10 mouse cellular contexts compared by ENCODE assay signal in genomic region chr15:78960088-78960487, GRCm38 (mm10). TPM values are rescaled to one million over a fixed set of nuclear protein-coding genes. Genes with fewer than 3 reads are reported as not detected.
A peak's percentile ranks its signal among the peaks of the same experiment; 100 is the strongest.
DNase-seq lines count a peak whose midpoint lies in the region; ATAC-seq and TF ChIP-seq lines count a peak whose summit lies in the region.
"Had no signal": no experiment of that assay in that cellular context is flagged by ENCODE, and none has a peak within 500 bp of the region (broad histone marks: within the 10 kb centered on the region; RNA-seq: fewer than 3 reads in every experiment).

No protein-coding gene starts in this region.

- H3K27me3 ChIP-seq in hindbrain, embryonic 11.5 days (ENCODE audit: control insufficient read depth, insufficient read depth, low read length) = no peaks in the 10 kb centered on the region
- H3K27me3 ChIP-seq: forebrain, embryonic 15.5 days; kidney, embryonic 15.5 days had no signal

- no peaks in the 10 kb centered on the region for H3K4me1 ChIP-seq in hindbrain, embryonic 11.5 days (replicated peaks; ENCODE audit: control insufficient read depth, insufficient read depth, low read length)
- H3K4me1 ChIP-seq: forebrain, embryonic 15.5 days had no signal

- ATAC-seq in hindbrain, embryonic 11.5 days (ENCODE audit: low FRiP score) = no peak
- ATAC-seq: forebrain, embryonic 15.5 days had no signal

- TF ChIP-seq CTCF in left cerebral cortex, adult 2 months (IDR thresholded peaks at IDR 0.05) = no peak

- H3K4me3 ChIP-seq in hindbrain, embryonic 11.5 days (ENCODE audit: low read depth, low read length) = no peak overlapping the region
- H3K4me3 ChIP-seq in left cerebral cortex, adult 2 months = no peak overlapping the region
- H3K4me3 ChIP-seq: forebrain, embryonic 15.5 days; kidney, embryonic 15.5 days had no signal

- intact Hi-C loops in heart, postnatal 36 days (cut with DNase I) = no loop called here
- intact Hi-C loops in left cerebral cortex, postnatal 4 days (cut with DNase I) = no loop called here
- intact Hi-C loops in left cerebral cortex, adult 2 months (cut with DNase I) = no loop called here

- H3K4me2 ChIP-seq in hindbrain, embryonic 11.5 days (replicated peaks; ENCODE audit: low read depth, low read length) = no peak overlapping the region
- H3K4me2 ChIP-seq: forebrain, embryonic 15.5 days; kidney, embryonic 15.5 days had no signal

- H3K9ac ChIP-seq in hindbrain, embryonic 11.5 days (ENCODE audit: low read depth, low read length) = no peak overlapping the region
- H3K9ac ChIP-seq: forebrain, embryonic 15.5 days; kidney, embryonic 15.5 days; liver, embryonic 14.5 days had no signal

- WGBS in hindbrain, embryonic 11.5 days = 83% methylated on average over 4 of the region's 4 CpGs

- peak; percentile 34 for DNase-seq in ovary, postnatal 36 days (ENCODE audit: low spot score)
- DNase-seq in ovary, postnatal 10 days (ENCODE audit: low spot score) = no peak
- peak; percentile 74 for DNase-seq in adrenal gland, postnatal 25 days
- DNase-seq in heart, postnatal 36 days = peak; percentile 58 to 64
- no peak for DNase-seq in hindbrain, embryonic 11.5 days (ENCODE audit: low spot score)
- DNase-seq in left cerebral cortex, postnatal 4 days = no peak
- DNase-seq in left cerebral cortex, adult 2 months (ENCODE audit: extremely low spot score in 1 of 2, low spot score in 2 of 2) = no peak

- H3K9me3 ChIP-seq in hindbrain, embryonic 11.5 days (ENCODE audit: control insufficient read depth, low read length) = no peaks in the 10 kb centered on the region
- H3K9me3 ChIP-seq: forebrain, embryonic 15.5 days; kidney, embryonic 15.5 days had no signal

- H3K27ac ChIP-seq in hindbrain, embryonic 11.5 days (ENCODE audit: low read depth, low read length) = no peak overlapping the region
- no peak overlapping the region for H3K27ac ChIP-seq in left cerebral cortex, adult 2 months
- H3K27ac ChIP-seq: forebrain, embryonic 15.5 days; kidney, embryonic 15.5 days; liver, embryonic 14.5 days had no signal

- H3K36me3 ChIP-seq in hindbrain, embryonic 11.5 days (ENCODE audit: control insufficient read depth, insufficient read depth, low read length) = 0 out of 2 replicates have a peak, but pooled peaks cover 5% of the 10 kb centered on the region

RNA-seq across cellular contexts. Expression of gene Triobp, which starts 12.6 kb away (rescaled TPM):
- 113 and 114 TPM in 2 replicates for total RNA-seq in adrenal gland, postnatal 25 days (2021)
- total RNA-seq in heart, postnatal 36 days (2021) = 10 to 100 TPM; 36.7 to 40.3 TPM
- 38.1 and 45.4 TPM in 2 replicates for polyA plus RNA-seq in hindbrain, embryonic 11.5 days (2014; fragmentation: Nextera tagmentation; extraction: Ambion mirVana)
- total RNA-seq in left cerebral cortex, postnatal 4 days (2021) = 100 to 1,000 TPM in 1 of 2 experiments, 10 to 100 TPM in 1; 98.7 to 106 TPM
- total RNA-seq in left cerebral cortex, adult 2 months (2021) = 10 to 100 TPM; 11.8 to 12.7 TPM

RNA-seq across cellular contexts. Expression of gene Nol12, which starts 25.4 kb away (rescaled TPM):
- 42.7 and 44.0 TPM in 2 replicates for total RNA-seq in adrenal gland, postnatal 25 days (2021)
- total RNA-seq in heart, postnatal 36 days (2021) = 10 to 100 TPM; 14.2 to 16.2 TPM
- 61.1 and 64.4 TPM in 2 replicates for polyA plus RNA-seq in hindbrain, embryonic 11.5 days (2014; fragmentation: Nextera tagmentation; extraction: Ambion mirVana)
- 10 to 100 TPM; 46.5 to 47.8 TPM for total RNA-seq in left cerebral cortex, postnatal 4 days (2021)
- 10 to 100 TPM; 36.2 to 38.8 TPM for total RNA-seq in left cerebral cortex, adult 2 months (2021)

RNA-seq across cellular contexts. Expression of gene Lgals1, which starts 33.6 kb away (rescaled TPM):
- total RNA-seq in adrenal gland, postnatal 25 days (2021) = 273 and 304 TPM in 2 replicates
- 100 to 1,000 TPM; 180 to 208 TPM for total RNA-seq in heart, postnatal 36 days (2021)
- polyA plus RNA-seq in hindbrain, embryonic 11.5 days (2014; fragmentation: Nextera tagmentation; extraction: Ambion mirVana) = 390 and 438 TPM in 2 replicates
- total RNA-seq in left cerebral cortex, postnatal 4 days (2021) = 10 to 100 TPM; 25.2 to 29.4 TPM
- total RNA-seq in left cerebral cortex, adult 2 months (2021) = 10 to 100 TPM; 19.8 to 20.4 TPM

RNA-seq across cellular contexts. Expression of gene Pdxp, which starts 46.4 kb away (rescaled TPM):
- 5.0 and 6.0 TPM in 2 replicates for total RNA-seq in adrenal gland, postnatal 25 days (2021)
- total RNA-seq in heart, postnatal 36 days (2021) = under 1 TPM; 0.60 to 0.78 TPM
- polyA plus RNA-seq in hindbrain, embryonic 11.5 days (2014; fragmentation: Nextera tagmentation; extraction: Ambion mirVana) = 34.8 and 35.2 TPM in 2 replicates
- total RNA-seq in left cerebral cortex, postnatal 4 days (2021) = 100 to 1,000 TPM; 107 to 117 TPM
- total RNA-seq in left cerebral cortex, adult 2 months (2021) = 100 to 1,000 TPM; 165 to 171 TPM

Comparison
In these comparisons a context has a peak if more than half of its experiments do, and no peak if none do; other contexts are left out.
1. DNase-seq: peak in ovary, postnatal 36 days (single experiment), adrenal gland, postnatal 25 days (single experiment) and heart, postnatal 36 days (2 of 2); none in ovary, postnatal 10 days (single experiment), hindbrain, embryonic 11.5 days (single experiment), left cerebral cortex, postnatal 4 days (single experiment) and left cerebral cortex, adult 2 months (0 of 2).